Mouse (Mus musculus): Measurements from ENCODE around the gene Lrrc8d.

Lrrc8d gene

GRCm38 (mm10) chr5:105817248-105817976 is 117.6 kb downstream of the Lrrc8d start:
- DNase-seq (ENCODE audit: low read depth, low spot score), result no peak

GRCm38 (mm10) chr5:105818411-105818810 is 118.6 kb downstream of the Lrrc8d start:
- no peak for DNase-seq (ENCODE audit: low read depth, low spot score)

- DNase-seq (ENCODE audit: low read depth, low spot score), result no peak
Observed at GRCm38 (mm10) chr5:105821390-105821789, 121.6 kb downstream of the Lrrc8d start.

DNA sequence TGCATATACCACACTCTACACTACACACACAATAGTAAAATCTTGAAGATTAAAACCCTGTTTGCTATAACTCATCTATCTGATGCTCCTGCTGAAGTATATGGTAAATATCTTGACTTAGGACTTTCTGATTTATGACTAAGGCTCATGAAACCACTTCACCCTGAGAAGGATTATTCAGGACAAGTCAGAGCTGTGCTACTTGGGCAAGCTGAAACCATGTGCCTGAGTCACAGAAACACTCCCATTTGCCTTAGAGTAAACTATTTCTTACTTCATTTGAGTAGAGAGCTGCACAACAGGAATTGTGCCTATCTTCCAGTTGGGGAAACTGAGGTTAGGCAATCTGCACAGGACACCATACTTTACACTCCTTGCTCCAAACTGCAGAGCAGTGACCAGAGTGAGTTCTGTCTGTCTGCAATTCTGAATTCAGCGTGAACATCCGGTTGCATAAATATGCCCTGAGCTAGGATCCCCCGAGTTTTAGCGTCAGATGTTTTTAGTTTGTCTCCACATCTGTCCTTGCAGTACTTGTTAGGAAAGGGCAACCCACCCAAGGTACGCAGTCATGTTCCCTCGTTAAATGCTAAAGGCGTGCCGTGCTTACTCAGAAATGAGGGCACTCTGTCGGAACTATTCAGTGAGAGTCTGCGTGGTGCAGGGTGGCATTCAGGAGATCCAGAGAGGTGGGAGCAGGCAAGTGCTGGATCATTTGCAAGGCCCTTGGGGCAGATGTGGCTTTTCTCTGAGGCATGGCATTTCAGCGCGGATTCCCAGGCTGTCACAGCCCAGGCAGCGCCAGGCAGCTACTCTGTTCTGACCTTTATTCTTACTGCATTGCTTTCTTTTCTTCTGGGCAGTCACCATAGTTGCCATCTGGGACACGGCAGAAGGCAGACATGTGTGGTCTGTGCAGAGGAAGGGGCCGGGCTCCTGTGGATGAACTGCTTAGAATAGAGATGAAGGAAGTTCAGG is 123.0 kb downstream of the Lrrc8d start:
- no peak for DNase-seq (ENCODE audit: low read depth, low spot score)

- DNase-seq (ENCODE audit: low read depth, low spot score), result no peak
Observed at GRCm38 (mm10) chr5:105824282-105824681, 124.5 kb downstream of the Lrrc8d start.

DNA sequence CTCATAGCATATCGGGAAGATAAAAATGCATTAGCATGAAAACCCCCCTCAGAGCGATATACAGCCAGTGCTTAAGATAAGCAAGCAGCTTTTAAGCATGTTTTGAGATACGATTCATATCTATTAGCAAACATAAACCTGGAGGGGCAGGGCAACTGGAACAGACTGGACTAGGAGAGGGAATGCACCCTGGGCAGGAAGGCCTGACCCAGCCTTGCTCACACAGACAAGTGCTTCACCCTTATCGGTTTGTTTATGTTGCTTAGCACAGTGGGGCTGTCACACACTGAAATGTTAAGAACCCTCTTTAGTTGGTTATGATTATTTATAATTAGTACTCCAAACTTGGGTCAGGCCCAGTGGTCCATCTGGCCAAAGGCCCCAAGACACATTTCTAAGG is 125.1 kb downstream of the Lrrc8d start:
- no peak for DNase-seq (ENCODE audit: low read depth, low spot score)

- DNase-seq (ENCODE audit: low read depth, low spot score), result no peak
Observed at GRCm38 (mm10) chr5:105826916-105827510, 127.2 kb downstream of the Lrrc8d start.

- no peak for DNase-seq (ENCODE audit: low read depth, low spot score)
Observed at GRCm38 (mm10) chr5:105828050-105828449, 128.3 kb downstream of the Lrrc8d start.

- DNase-seq (ENCODE audit: low read depth, low spot score), result no peak
Observed at GRCm38 (mm10) chr5:105829008-105829586, 129.3 kb downstream of the Lrrc8d start.

DNA sequence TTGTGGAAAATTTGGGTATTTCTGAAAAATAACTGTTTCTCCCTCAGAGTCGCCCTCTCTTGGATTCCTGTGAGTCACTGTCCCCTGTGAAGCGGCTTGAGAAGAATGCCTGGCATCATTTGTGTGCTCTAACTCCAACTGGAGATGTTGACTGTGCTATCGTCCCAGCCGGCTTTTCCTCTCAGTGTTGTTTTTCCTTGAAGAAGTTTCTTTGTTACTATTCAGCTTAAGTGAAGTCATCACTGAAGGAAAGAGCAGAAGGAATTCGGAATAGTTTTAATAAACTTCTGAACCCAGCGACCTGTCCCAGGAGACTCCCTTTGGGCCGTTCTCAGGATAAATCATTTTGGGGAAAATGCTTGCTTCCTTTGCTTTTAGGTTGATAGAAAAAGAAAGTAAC is 132.4 kb downstream of the Lrrc8d start:
- no peak for DNase-seq (ENCODE audit: low read depth, low spot score)

- no peak for DNase-seq (ENCODE audit: low read depth, low spot score)
Observed at GRCm38 (mm10) chr5:105833923-105834322, 134.2 kb downstream of the Lrrc8d start.

- no peak for DNase-seq (ENCODE audit: low read depth, low spot score)
Observed at GRCm38 (mm10) chr5:105836006-105836405, 136.2 kb downstream of the Lrrc8d start.

- no peak for DNase-seq (ENCODE audit: low read depth, low spot score)
Observed at GRCm38 (mm10) chr5:105839740-105840310, 140.1 kb downstream of the Lrrc8d start.

GRCm38 (mm10) chr5:105844044-105844753 is 144.4 kb downstream of the Lrrc8d start:
- DNase-seq (ENCODE audit: low read depth, low spot score), result no peak

DNA sequence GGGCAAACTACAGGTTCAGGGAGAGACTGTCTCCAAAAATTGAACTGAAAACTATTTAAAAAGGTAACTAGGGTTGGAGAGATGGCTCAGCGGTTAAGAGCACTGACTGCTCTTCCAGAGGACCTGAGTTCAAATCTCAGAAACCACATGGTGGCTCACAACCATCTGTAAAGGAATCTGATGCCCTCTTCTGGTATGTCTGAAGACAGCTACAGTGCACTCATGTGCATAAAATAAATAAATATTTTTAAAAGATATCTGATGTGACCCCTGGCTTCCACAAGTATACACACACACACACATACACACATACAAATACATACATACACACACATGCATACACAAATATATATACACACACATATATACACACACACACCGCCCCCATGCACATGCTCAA is 145.3 kb downstream of the Lrrc8d start:
- no peak for DNase-seq (ENCODE audit: low read depth, low spot score)

- DNase-seq (ENCODE audit: low read depth, low spot score), result no peak
Observed at GRCm38 (mm10) chr5:105847726-105848125, 148.0 kb downstream of the Lrrc8d start.

DNA sequence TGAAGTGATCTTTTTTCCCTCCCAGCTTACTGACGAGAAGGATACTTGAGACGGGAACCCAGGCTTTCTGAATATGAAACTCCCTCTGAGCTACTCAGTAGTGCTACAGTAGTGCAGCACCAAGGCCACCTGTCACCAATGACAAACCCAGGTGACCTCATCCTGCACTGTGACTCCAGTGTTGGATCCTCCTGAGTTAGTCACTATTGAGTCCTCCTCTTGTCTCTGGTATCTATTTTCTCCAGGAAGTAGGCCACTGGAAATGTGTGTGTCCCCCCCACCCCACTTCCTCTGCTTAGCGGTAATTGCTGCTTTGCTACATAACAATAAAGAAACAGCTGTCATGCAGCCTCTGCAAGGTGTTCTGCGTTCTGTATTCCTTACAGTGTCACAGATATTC is 149.5 kb downstream of the Lrrc8d start:
- no peak for DNase-seq (ENCODE audit: low read depth, low spot score)

GRCm38 (mm10) chr5:105849643-105850042 is 149.9 kb downstream of the Lrrc8d start:
- DNase-seq (ENCODE audit: low read depth, low spot score), result no peak

GRCm38 (mm10) chr5:105853271-105853670 is 153.5 kb downstream of the Lrrc8d start:
- DNase-seq (ENCODE audit: low read depth, low spot score), result no peak

DNA sequence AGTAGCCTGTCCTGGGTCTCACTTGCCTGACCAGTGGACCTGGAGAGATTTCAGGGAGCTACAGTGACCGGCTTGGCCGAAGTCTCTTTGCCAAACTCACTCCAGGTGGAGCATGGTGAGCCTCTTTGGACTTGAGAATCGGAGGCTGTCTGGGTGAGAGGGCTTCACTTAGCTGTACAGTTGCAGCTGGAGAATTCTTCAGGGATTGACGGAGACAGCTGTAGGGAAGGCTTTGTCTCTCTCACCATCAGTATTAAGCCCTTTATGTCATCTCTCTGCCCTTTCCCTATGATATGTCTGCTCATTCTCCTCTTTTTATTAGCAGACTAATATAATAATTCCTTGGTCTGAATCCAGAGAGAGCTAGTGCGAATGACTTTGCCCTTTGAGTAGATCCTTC is 157.7 kb downstream of the Lrrc8d start:
- DNase-seq (ENCODE audit: low read depth, low spot score), result no peak

Measured in brain, embryonic 18.5 days (tissue).